Comparison of ENCODE assay signal across 8 mouse cellular contexts in genomic region chr13:55329109-55329682, GRCm38 (mm10). TPM values are rescaled to one million over a fixed set of nuclear protein-coding genes. Genes with fewer than 3 reads are reported as not detected.
DNase-seq lines count a peak whose midpoint lies in the region; ATAC-seq and TF ChIP-seq lines count a peak whose summit lies in the region.

No protein-coding gene starts in this region.

- peak overlapping the region; percentile 72 for H3K9ac ChIP-seq in intestine, embryonic 15.5 days
- peak overlapping the region; percentile 76 for H3K9ac ChIP-seq in midbrain, embryonic 13.5 days (replicated peaks)

- no peaks in the 10 kb centered on the region for H3K27me3 ChIP-seq in intestine, embryonic 15.5 days (replicated peaks)
- no peaks in the 10 kb centered on the region for H3K27me3 ChIP-seq in midbrain, embryonic 13.5 days

- peak; percentile 21 for ATAC-seq in erythroblast, adult 5-6 weeks (replicated peaks; ENCODE audit: low FRiP score, poor library complexity, severe bottlenecking)
- peak; percentile 37 for ATAC-seq in intestine, embryonic 15.5 days
- peak; percentile 12 for ATAC-seq in midbrain, embryonic 13.5 days
- ATAC-seq in frontal cortex, adult (ENCODE audit: low TSS enrichment): no peak

- no peaks in the 10 kb centered on the region for H3K9me3 ChIP-seq in intestine, embryonic 15.5 days
- no peaks in the 10 kb centered on the region for H3K9me3 ChIP-seq in midbrain, embryonic 13.5 days

- peak overlapping the region; percentile 60 for H3K4me3 ChIP-seq in left cerebral cortex, adult 2 months
- H3K4me3 ChIP-seq in intestine, embryonic 15.5 days (replicated peaks): peak overlapping the region; percentile 83
- H3K4me3 ChIP-seq in midbrain, embryonic 13.5 days (replicated peaks): peak overlapping the region; percentile 60

- intact Hi-C loops in left cerebral cortex, adult 2 months (cut with DNase I): loop anchor here (2.0 to 5.0 kb wide), 4 partner anchors 34 to 188 kb away; partner anchors contain the start of gene Lman2
- intact Hi-C loops in left cerebral cortex, postnatal 25 days (cut with DNase I): loop anchor here (5.0 kb wide), 1 partner anchor 188 kb away; no protein-coding TSS in a partner anchor

- H3K36me3 ChIP-seq in intestine, embryonic 15.5 days: peaks cover 14% of the 10 kb centered on the region
- peaks cover 19% of the 10 kb centered on the region for H3K36me3 ChIP-seq in midbrain, embryonic 13.5 days

- H3K4me2 ChIP-seq in intestine, embryonic 15.5 days (replicated peaks): peak overlapping the region; percentile 89
- peak overlapping the region; percentile 88 for H3K4me2 ChIP-seq in midbrain, embryonic 13.5 days (replicated peaks)

- no peak for TF ChIP-seq CTCF in left cerebral cortex, adult 2 months (IDR thresholded peaks at IDR 0.05)

- WGBS in intestine, embryonic 15.5 days: under 1% methylated on average over 28 of the region's 29 CpGs
- under 1% methylated on average over 26 of the region's 29 CpGs for WGBS in midbrain, embryonic 13.5 days

- H3K4me1 ChIP-seq in intestine, embryonic 15.5 days (replicated peaks): peaks cover 35% of the 10 kb centered on the region
- peaks cover 38% of the 10 kb centered on the region for H3K4me1 ChIP-seq in midbrain, embryonic 13.5 days (replicated peaks)

- DNase-seq in left cerebral cortex, adult 2 months (ENCODE audit: extremely low spot score in 1 of 2, low spot score in 2 of 2): peak in 1 of 2 experiments; percentile 43
- DNase-seq in left cerebral cortex, postnatal 25 days (ENCODE audit: low spot score in 2 of 2): no peak
- DNase-seq in ZHBTc4 (ENCODE audit: low read depth, low spot score): peak; percentile 71
- no peak for DNase-seq in thymus, postnatal 0 days (ENCODE audit: low spot score)

- no peak overlapping the region for H3K27ac ChIP-seq in left cerebral cortex, adult 2 months
- H3K27ac ChIP-seq in intestine, embryonic 15.5 days: peak overlapping the region; percentile 45; the same call in 1 of the 2 replicates
- H3K27ac ChIP-seq in midbrain, embryonic 13.5 days: peak overlapping the region; percentile 36; the same call in 1 of the 2 replicates

RNA-seq across cellular contexts. Expression of gene Mxd3, which starts 0.4 kb away (rescaled TPM):
- 1 to 10 TPM in 1 of 2 experiments, under 1 TPM in 1; 0.86 to 1.7 TPM for total RNA-seq in left cerebral cortex, adult 2 months (2021)
- 1 to 10 TPM in 1 of 2 experiments, under 1 TPM in 1; 0.85 to 1.4 TPM for total RNA-seq in left cerebral cortex, postnatal 25 days (2021)
- 14.2 and 15.0 TPM in 2 replicates for total RNA-seq in erythroblast, adult 5-6 weeks (2015; ENCODE audit: low replicate concordance)
- total RNA-seq in erythroblast, adult 5-6 weeks (2017; ENCODE audit: low replicate concordance): 20.1 and 28.7 TPM in 2 replicates
- 22.3 and 26.0 TPM in 2 replicates for polyA plus RNA-seq in intestine, embryonic 15.5 days (2015; fragmentation: Nextera tagmentation; extraction: Ambion mirVana)
- 18.4 and 19.9 TPM in 2 replicates for polyA plus RNA-seq in midbrain, embryonic 13.5 days (2015; fragmentation: Nextera tagmentation; extraction: Ambion mirVana)
- polyA plus RNA-seq in thymus, postnatal 0 days (2015; fragmentation: Nextera tagmentation; extraction: Ambion mirVana): 57.9 and 66.6 TPM in 2 replicates

RNA-seq across cellular contexts. Expression of gene Rab24, which starts 7.5 kb away (rescaled TPM):
- 10 to 100 TPM; 83.8 to 87.0 TPM for total RNA-seq in left cerebral cortex, adult 2 months (2021)
- 10 to 100 TPM; 82.3 to 87.2 TPM for total RNA-seq in left cerebral cortex, postnatal 25 days (2021)
- 44.1 and 62.1 TPM in 2 replicates for total RNA-seq in erythroblast, adult 5-6 weeks (2015; ENCODE audit: low replicate concordance)
- 12.9 and 19.2 TPM in 2 replicates for total RNA-seq in erythroblast, adult 5-6 weeks (2017; ENCODE audit: low replicate concordance)
- polyA plus RNA-seq in intestine, embryonic 15.5 days (2015; fragmentation: Nextera tagmentation; extraction: Ambion mirVana): 83.2 and 101 TPM in 2 replicates
- polyA plus RNA-seq in midbrain, embryonic 13.5 days (2015; fragmentation: Nextera tagmentation; extraction: Ambion mirVana): 99.5 and 108 TPM in 2 replicates
- 99.1 and 105 TPM in 2 replicates for polyA plus RNA-seq in thymus, postnatal 0 days (2015; fragmentation: Nextera tagmentation; extraction: Ambion mirVana)

RNA-seq across cellular contexts. Expression of gene Prelid1, which starts 8.9 kb away (rescaled TPM):
- total RNA-seq in left cerebral cortex, adult 2 months (2021): 100 to 1,000 TPM; 161 to 170 TPM
- total RNA-seq in left cerebral cortex, postnatal 25 days (2021): 100 to 1,000 TPM; 170 to 176 TPM
- 130 and 134 TPM in 2 replicates for total RNA-seq in erythroblast, adult 5-6 weeks (2015; ENCODE audit: low replicate concordance)
- 36.8 and 38.1 TPM in 2 replicates for total RNA-seq in erythroblast, adult 5-6 weeks (2017; ENCODE audit: low replicate concordance)
- polyA plus RNA-seq in intestine, embryonic 15.5 days (2015; fragmentation: Nextera tagmentation; extraction: Ambion mirVana): 543 and 576 TPM in 2 replicates
- polyA plus RNA-seq in midbrain, embryonic 13.5 days (2015; fragmentation: Nextera tagmentation; extraction: Ambion mirVana): 308 and 310 TPM in 2 replicates
- polyA plus RNA-seq in thymus, postnatal 0 days (2015; fragmentation: Nextera tagmentation; extraction: Ambion mirVana): 434 and 456 TPM in 2 replicates

RNA-seq across cellular contexts. Expression of gene Lman2, which starts 33.4 kb away (rescaled TPM):
- 10 to 100 TPM; 57.8 to 60.4 TPM for total RNA-seq in left cerebral cortex, adult 2 months (2021)
- 10 to 100 TPM; 57.5 to 59.7 TPM for total RNA-seq in left cerebral cortex, postnatal 25 days (2021)
- total RNA-seq in erythroblast, adult 5-6 weeks (2015; ENCODE audit: low replicate concordance): 19.6 and 20.2 TPM in 2 replicates
- 31.8 and 33.4 TPM in 2 replicates for total RNA-seq in erythroblast, adult 5-6 weeks (2017; ENCODE audit: low replicate concordance)
- polyA plus RNA-seq in intestine, embryonic 15.5 days (2015; fragmentation: Nextera tagmentation; extraction: Ambion mirVana): 121 and 128 TPM in 2 replicates
- 61.6 and 62.6 TPM in 2 replicates for polyA plus RNA-seq in midbrain, embryonic 13.5 days (2015; fragmentation: Nextera tagmentation; extraction: Ambion mirVana)
- 94.2 and 97.1 TPM in 2 replicates for polyA plus RNA-seq in thymus, postnatal 0 days (2015; fragmentation: Nextera tagmentation; extraction: Ambion mirVana)

RNA-seq across cellular contexts. Expression of gene Rgs14, which starts 40.3 kb away (rescaled TPM):
- 10 to 100 TPM; 52.4 to 58.2 TPM for total RNA-seq in left cerebral cortex, adult 2 months (2021)
- total RNA-seq in left cerebral cortex, postnatal 25 days (2021): 10 to 100 TPM; 55.6 to 58.5 TPM
- total RNA-seq in erythroblast, adult 5-6 weeks (2015; ENCODE audit: low replicate concordance): 9.0 and 14.2 TPM in 2 replicates
- 7.8 and 7.9 TPM in 2 replicates for total RNA-seq in erythroblast, adult 5-6 weeks (2017; ENCODE audit: low replicate concordance)
- polyA plus RNA-seq in intestine, embryonic 15.5 days (2015; fragmentation: Nextera tagmentation; extraction: Ambion mirVana): 0.85 and 1.2 TPM in 2 replicates
- 0.14 and 0.39 TPM in 2 replicates for polyA plus RNA-seq in midbrain, embryonic 13.5 days (2015; fragmentation: Nextera tagmentation; extraction: Ambion mirVana)
- polyA plus RNA-seq in thymus, postnatal 0 days (2015; fragmentation: Nextera tagmentation; extraction: Ambion mirVana): 53.6 and 62.3 TPM in 2 replicates

Comparison
In these comparisons a context has a peak if more than half of its experiments do, and no peak if none do; other contexts are left out.
1. RNA of gene Mxd3, which starts 0.4 kb away (total RNA-seq): 14.2 to 28.7 TPM in erythroblast, adult 5-6 weeks; 0.86 to 1.7 TPM in left cerebral cortex, adult 2 months and 0.85 to 1.4 TPM in left cerebral cortex, postnatal 25 days; every median in the first group is over 4 times any median in the second.
2. Peak in every context shown above with its lines, with median percentiles within 50 percentile points of each other: H3K4me3 ChIP-seq.